Mouse (Mus musculus): ENCODE measurements around the gene Bach2. TPM values are rescaled to one million over a fixed set of nuclear protein-coding genes. Genes with fewer than 3 reads are reported as not detected.

Bach2 gene
- total RNA-seq, 2 experiments from 2014 or later: 92.7 to 105 TPM

- intact Hi-C loops (cut with DNase I): loop anchor here (10.0 kb wide), 2 partner anchors 104 to 294 kb away; no protein-coding TSS in a partner anchor
- DNase-seq: no peak
Observed at GRCm38 (mm10) chr4:32538488-32538887, 299.9 kb downstream of the Bach2 start.

GRCm38 (mm10) chr4:32538987-32539386 is 300.4 kb downstream of the Bach2 start:
- intact Hi-C loops (cut with DNase I): loop anchor here (10.0 kb wide), 2 partner anchors 104 to 294 kb away; no protein-coding TSS in a partner anchor
- peak; percentile 36 for DNase-seq

- intact Hi-C loops (cut with DNase I): no loop called here
- DNase-seq: no peak
Observed at GRCm38 (mm10) chr4:32544821-32545545, 306.4 kb downstream of the Bach2 start.

- intact Hi-C loops (cut with DNase I): no loop called here
- DNase-seq: no peak
Observed at GRCm38 (mm10) chr4:32545548-32545947, 306.9 kb downstream of the Bach2 start.

GRCm38 (mm10) chr4:32549150-32549549 is 310.5 kb downstream of the Bach2 start:
- DNase-seq: no peak
- intact Hi-C loops (cut with DNase I): no loop called here

GRCm38 (mm10) chr4:32551337-32551736 is 312.7 kb downstream of the Bach2 start:
- DNase-seq: no peak
- intact Hi-C loops (cut with DNase I): no loop called here

GRCm38 (mm10) chr4:32555506-32555905 is 316.9 kb downstream of the Bach2 start:
- DNase-seq: no peak
- intact Hi-C loops (cut with DNase I): loop anchor here (5.0 kb wide), 1 partner anchor 498 kb away; no protein-coding TSS in a partner anchor

- no peak for DNase-seq
- intact Hi-C loops (cut with DNase I): no loop called here
Observed at GRCm38 (mm10) chr4:32560246-32560645, 321.6 kb downstream of the Bach2 start.

- intact Hi-C loops (cut with DNase I): no loop called here
- no peak for DNase-seq
Observed at GRCm38 (mm10) chr4:32560724-32561554, 322.3 kb downstream of the Bach2 start.

- DNase-seq: peak; percentile 52
- intact Hi-C loops (cut with DNase I): no loop called here
Observed at GRCm38 (mm10) chr4:32561555-32562095, 323.0 kb downstream of the Bach2 start.

GRCm38 (mm10) chr4:32562319-32563115 is 323.9 kb downstream of the Bach2 start:
- peak; percentile 27 for DNase-seq
- intact Hi-C loops (cut with DNase I): no loop called here

- intact Hi-C loops (cut with DNase I): no loop called here
Observed at GRCm38 (mm10) chr4:32564416-32564815, 325.8 kb downstream of the Bach2 start.

GRCm38 (mm10) chr4:32564918-32565317 is 326.3 kb downstream of the Bach2 start:
- DNase-seq: no peak
- intact Hi-C loops (cut with DNase I): no loop called here

More at GRCm38 (mm10) chr4:32564416-32564815, 325.8 kb downstream of the Bach2 start:
- DNase-seq: no peak

- no peak for DNase-seq
- intact Hi-C loops (cut with DNase I): no loop called here
Observed at GRCm38 (mm10) chr4:32569054-32569453, 330.4 kb downstream of the Bach2 start.

GRCm38 (mm10) chr4:32569995-32570938 is 331.7 kb downstream of the Bach2 start:
- intact Hi-C loops (cut with DNase I): loop anchor here (5.0 kb wide), 2 partner anchors 333 to 513 kb away; partner anchors contain the start of gene Bach2
- DNase-seq: peak; percentile 37

GRCm38 (mm10) chr4:32570939-32571317 is 332.3 kb downstream of the Bach2 start:
- intact Hi-C loops (cut with DNase I): loop anchor here (5.0 kb wide), 2 partner anchors 334 to 514 kb away; partner anchors contain the start of gene Bach2

GRCm38 (mm10) chr4:32571441-32571840 is 332.8 kb downstream of the Bach2 start:
- DNase-seq: no peak
- intact Hi-C loops (cut with DNase I): loop anchor here (5.0 kb wide), 2 partner anchors 334 to 514 kb away; partner anchors contain the start of gene Bach2

More at GRCm38 (mm10) chr4:32570939-32571317, 332.3 kb downstream of the Bach2 start:
- no peak for DNase-seq

GRCm38 (mm10) chr4:32572118-32572517 is 333.5 kb downstream of the Bach2 start:
- intact Hi-C loops (cut with DNase I): loop anchor here (5.0 kb wide), 2 partner anchors 335 to 515 kb away; partner anchors contain the start of gene Bach2
- peak; percentile 28 for DNase-seq

GRCm38 (mm10) chr4:32573586-32573985 is 335.0 kb downstream of the Bach2 start:
- no peak for DNase-seq
- intact Hi-C loops (cut with DNase I): loop anchor here (5.0 kb wide), 2 partner anchors 336 to 516 kb away; partner anchors contain the start of gene Bach2
